9 mouse cellular contexts compared by ENCODE assay signal in genomic region chr9:66611478-66612093, GRCm38 (mm10). TPM values are rescaled to one million over a fixed set of nuclear protein-coding genes. Genes with fewer than 3 reads are reported as not detected.
DNase-seq lines count a peak whose midpoint lies in the region; ATAC-seq and TF ChIP-seq lines count a peak whose summit lies in the region.
"Had no signal": no experiment of that assay in that cellular context is flagged by ENCODE, and none has a peak within 500 bp of the region (broad histone marks: within the 10 kb centered on the region; RNA-seq: fewer than 3 reads in every experiment).

No protein-coding gene starts in this region.

- DNase-seq in ES-E14 (ENCODE audit: low read depth, low spot score): peak; percentile 56
- DNase-seq in cerebellum, adult 18-20 months: peak; percentile 95 to 96
- DNase-seq in forelimb bud, embryonic 11.5 days (ENCODE audit: low read depth, low spot score): peak; percentile 76
- DNase-seq in layer of hippocampus, adult 9-11 months: peak; percentile 81
- DNase-seq in ovary, postnatal 10 days (ENCODE audit: low spot score): peak; percentile 83
- DNase-seq in thymus, postnatal 0 days (ENCODE audit: low spot score): peak; percentile 88

- H3K9me3 ChIP-seq in ES-E14 (ENCODE audit: control insufficient read depth, insufficient read depth, low read depth, low read length): no peaks in the 10 kb centered on the region
- H3K9me3 ChIP-seq in lung, embryonic 16.5 days (ENCODE audit: control insufficient read depth, low read length): no peaks in the 10 kb centered on the region

- no peak overlapping the region for H3K9ac ChIP-seq in ES-E14 (ENCODE audit: insufficient read depth, low read depth, low read length, poor library complexity, severe bottlenecking)
- peak overlapping the region; percentile 47; the same call in 1 of the 2 replicates for H3K9ac ChIP-seq in lung, embryonic 16.5 days (ENCODE audit: low read length)

- no peak overlapping the region for H3K4me3 ChIP-seq in ES-E14 (ENCODE audit: insufficient read depth in 1 of 2, low read depth in 1 of 2, low read length in 2 of 2, poor library complexity in 1 of 2, severe bottlenecking in 1 of 2)
- peak overlapping the region; percentile 20; the same call in 1 of the 2 replicates for H3K4me3 ChIP-seq in lung, embryonic 16.5 days (ENCODE audit: low read length)

- H3K4me2 ChIP-seq in lung, embryonic 16.5 days (ENCODE audit: low read depth, low read length): peak overlapping the region; percentile 52

- peaks cover 0 to 2% of the 10 kb centered on the region in 2 experiments; a peak in 1 of 4 replicates for H3K4me1 ChIP-seq in ES-E14 (ENCODE audit: control insufficient read depth in 2 of 2, insufficient read depth in 2 of 2, low read length in 2 of 2, poor library complexity in 1 of 2)
- peaks cover 17% of the 10 kb centered on the region; the same call in 1 of the 2 replicates for H3K4me1 ChIP-seq in lung, embryonic 16.5 days (replicated peaks; ENCODE audit: control insufficient read depth, insufficient read depth, low read length)

- H3K36me3 ChIP-seq in ES-E14 (ENCODE audit: control insufficient read depth, insufficient read depth, low read length, poor library complexity, severe bottlenecking): no peaks in the 10 kb centered on the region
- H3K36me3 ChIP-seq in lung, embryonic 16.5 days (ENCODE audit: control insufficient read depth, insufficient read depth, low read length): no peaks in the 10 kb centered on the region

- H3K27ac ChIP-seq in ES-E14 (ENCODE audit: insufficient read depth, low read depth, low read length, poor library complexity, severe bottlenecking): no peak overlapping the region
- H3K27ac ChIP-seq in lung, embryonic 16.5 days (ENCODE audit: low read length): 0 out of 2 replicates have a peak overlapping the region, but pooled peaks have one; percentile 31
- H3K27ac ChIP-seq: macrophage had no signal

- in situ Hi-C loops in ES-E14 (cut with MboI; ENCODE audit: low sequenced_read_pairs in 2 of 2, unreplicated experiment in 2 of 2): no loop called here

- H3K27me3 ChIP-seq in lung, embryonic 16.5 days (ENCODE audit: control insufficient read depth, insufficient read depth, low read depth, low read length): no peaks in the 10 kb centered on the region

- ATAC-seq in hematopoietic stem cell, adult 5-6 weeks (replicated peaks in 1 of 2; ENCODE audit: insufficient read depth in 1 of 2, low FRiP score in 2 of 2, low TSS enrichment in 1 of 2, low read depth in 1 of 2, poor library complexity in 2 of 2, severe bottlenecking in 2 of 2): peak; percentile 93 to 94
- ATAC-seq in lung, embryonic 16.5 days (ENCODE audit: low read depth): peak; percentile 74

- WGBS in lung, embryonic 16.5 days: 15% methylated on average over 18 of the region's 18 CpGs

TF ChIP-seq in ES-E14, 5 proteins besides CTCF, POLR2A, EP300 and RAD21:
- no peak for TF ChIP-seq HCFC1 (IDR thresholded peaks at IDR 0.05; ENCODE audit: borderline replicate concordance, insufficient read depth, low read length)
- TF ChIP-seq ZNF384 (IDR thresholded peaks at IDR 0.05; ENCODE audit: low read depth, low read length): no peak
- TF ChIP-seq CHD2 (IDR thresholded peaks at IDR 0.05; ENCODE audit: low read depth, low read length): no peak
- no peak for TF ChIP-seq MAFK (IDR thresholded peaks at IDR 0.05; ENCODE audit: insufficient read depth, low read depth, low read length)
- no peak for TF ChIP-seq ZC3H11A (IDR thresholded peaks at IDR 0.05; ENCODE audit: borderline replicate concordance, low read depth, low read length)

RNA-seq across cellular contexts. Expression of gene Usp3, which starts 18.6 kb away (rescaled TPM):
- 11.9 and 12.4 TPM in 2 replicates for total RNA-seq in ES-E14 (2012; rRNA removed)
- total RNA-seq in hematopoietic stem cell, adult 5-6 weeks (2017): 39.4 and 70.8 TPM in 2 replicates
- polyA plus RNA-seq in lung, embryonic 16.5 days (2015; fragmentation: Nextera tagmentation; extraction: Ambion mirVana): 57.9 and 64.6 TPM in 2 replicates
- polyA plus RNA-seq in thymus, postnatal 0 days (2015; fragmentation: Nextera tagmentation; extraction: Ambion mirVana): 154 and 168 TPM in 2 replicates
